ENCODE assay signal across 9 mouse cellular contexts in the genomic region with DNA sequence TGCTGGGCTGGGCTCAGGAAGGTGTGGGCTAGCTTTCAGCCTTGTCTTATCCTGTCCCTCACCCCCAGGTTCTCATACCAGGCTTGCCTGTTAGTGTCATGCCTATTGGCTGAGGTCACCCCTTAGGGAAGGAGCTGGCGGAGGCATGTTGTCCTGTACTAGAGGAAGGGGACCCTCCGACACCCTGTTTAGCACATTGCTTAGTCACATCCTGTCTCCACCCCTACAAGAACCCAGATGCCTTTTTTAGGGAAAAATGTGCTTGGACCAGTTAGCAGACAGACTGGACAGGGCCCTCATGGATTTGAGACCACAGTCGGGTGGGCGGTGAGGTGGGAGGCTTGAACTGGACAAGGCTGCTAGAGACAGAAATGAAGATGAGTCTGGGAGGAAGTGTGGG. TPM values are rescaled to one million over a fixed set of nuclear protein-coding genes. Genes with fewer than 3 reads are reported as not detected.
DNase-seq lines count a peak whose midpoint lies in the region; ATAC-seq and TF ChIP-seq lines count a peak whose summit lies in the region.
"Had no signal": no experiment of that assay in that cellular context is flagged by ENCODE, and none has a peak within 500 bp of the region (broad histone marks: within the 10 kb centered on the region; RNA-seq: fewer than 3 reads in every experiment).

No protein-coding gene starts in this region.

- no peaks in the 10 kb centered on the region for H3K9me3 ChIP-seq in midbrain, embryonic 10.5 days (replicated peaks)
- H3K9me3 ChIP-seq: neural tube, embryonic 13.5 days had no signal

- DNase-seq in T-cell, adult 2 months (ENCODE audit: low spot score), result peak; percentile 28
- peak; percentile 78 to 81 for DNase-seq in heart, postnatal 10 days
- no peak for DNase-seq in lung, adult 2 months
- no peak for DNase-seq in cerebellum, postnatal 36 days
- DNase-seq in cerebellum, adult 9-11 months, result no peak
- DNase-seq in midbrain, embryonic 10.5 days (ENCODE audit: low spot score), result no peak

- peak; percentile 18; the same call in 1 of the 2 replicates for TF ChIP-seq POLR2A in lung, adult 2 months (IDR thresholded peaks at IDR 0.05; ENCODE audit: borderline replicate concordance, extremely low read depth, low read depth, low read length)

- TF ChIP-seq CTCF in lung, adult 2 months (IDR thresholded peaks at IDR 0.05; ENCODE audit: insufficient read depth, low read length), result no peak

- H3K4me3 ChIP-seq in lung, adult 2 months (replicated peaks; ENCODE audit: extremely low read depth, low read depth, low read length), result no peak overlapping the region
- no peak overlapping the region for H3K4me3 ChIP-seq in midbrain, embryonic 10.5 days
- H3K4me3 ChIP-seq: neural tube, embryonic 13.5 days had no signal

- H3K36me3 ChIP-seq in midbrain, embryonic 10.5 days, result peaks cover 100% of the 10 kb centered on the region

- no peaks in the 10 kb centered on the region for H3K27me3 ChIP-seq in midbrain, embryonic 10.5 days (ENCODE audit: low read depth, poor library complexity, severe bottlenecking)
- H3K27me3 ChIP-seq: neural tube, embryonic 13.5 days had no signal

- WGBS in lung, adult 2 months, result 29% methylated on average over 4 of the region's 4 CpGs
- 91% methylated on average over 4 of the region's 4 CpGs for WGBS in midbrain, embryonic 10.5 days

- peak; percentile 52 for ATAC-seq in CD4-positive, CD25-positive, alpha-beta regulatory T cell, adult 4 months

- H3K27ac ChIP-seq in midbrain, embryonic 10.5 days (replicated peaks), result no peak overlapping the region
- H3K27ac ChIP-seq: neural tube, embryonic 13.5 days had no signal

- peaks cover 20% of the 10 kb centered on the region for H3K4me1 ChIP-seq in lung, adult 2 months (ENCODE audit: control insufficient read depth, insufficient read depth, low read length)
- no peaks in the 10 kb centered on the region; the same call in 1 of the 2 replicates for H3K4me1 ChIP-seq in midbrain, embryonic 10.5 days

- intact Hi-C loops in heart, postnatal 10 days (cut with DNase I), result loop anchor here (1.0 kb wide), 1 partner anchor 16 kb away; no protein-coding TSS in a partner anchor

RNA-seq across cellular contexts. Expression of gene Phyhd1, which starts 7.4 kb away (rescaled TPM):
- 1 to 10 TPM; 2.8 to 4.4 TPM for polyA plus RNA-seq in CD4-positive, CD25-positive, alpha-beta regulatory T cell, adult 4 months (2017; shearing (Covaris generic))
- 10 to 100 TPM; 26.3 to 29.3 TPM for total RNA-seq in heart, postnatal 10 days (2021)
- 16.0 and 23.9 TPM in 2 replicates for polyA plus RNA-seq in lung, adult 2 months (2012; rRNA removed)
- 2.7 and 4.7 TPM in 2 replicates for polyA plus RNA-seq in midbrain, embryonic 10.5 days (2016; fragmentation: Nextera tagmentation; extraction: Ambion mirVana)

RNA-seq across cellular contexts. Expression of gene Gm28035, which starts 18.2 kb away (rescaled TPM):
- under 1 TPM in 1 of 2 experiments, not detected in 1; 0.25 TPM for polyA plus RNA-seq in CD4-positive, CD25-positive, alpha-beta regulatory T cell, adult 4 months (2017; shearing (Covaris generic))
- total RNA-seq in heart, postnatal 10 days (2021), result 1 to 10 TPM; 1.3 to 2.7 TPM
- 11.6 and 18.8 TPM in 2 replicates for polyA plus RNA-seq in lung, adult 2 months (2012; rRNA removed)
- polyA plus RNA-seq in midbrain, embryonic 10.5 days (2016; fragmentation: Nextera tagmentation; extraction: Ambion mirVana), result 0.10 TPM in 2 replicates

RNA-seq across cellular contexts. Expression of gene Lrrc8a, which starts 21.1 kb away (rescaled TPM):
- 10 to 100 TPM; 27.2 to 36.9 TPM for polyA plus RNA-seq in CD4-positive, CD25-positive, alpha-beta regulatory T cell, adult 4 months (2017; shearing (Covaris generic))
- 10 to 100 TPM; 72.1 to 91.7 TPM for total RNA-seq in heart, postnatal 10 days (2021)
- 56.5 and 66.7 TPM in 2 replicates for polyA plus RNA-seq in lung, adult 2 months (2012; rRNA removed)
- 40.8 and 43.7 TPM in 2 replicates for polyA plus RNA-seq in midbrain, embryonic 10.5 days (2016; fragmentation: Nextera tagmentation; extraction: Ambion mirVana)

RNA-seq across cellular contexts. Expression of gene Gm28038, which starts 22.2 kb away (rescaled TPM):
- 1 to 10 TPM in 1 of 2 experiments, not detected in 1; 2.4 TPM for polyA plus RNA-seq in CD4-positive, CD25-positive, alpha-beta regulatory T cell, adult 4 months (2017; shearing (Covaris generic))
- not detected for total RNA-seq in heart, postnatal 10 days (2021)
- polyA plus RNA-seq in lung, adult 2 months (2012; rRNA removed), result not detected in 2 replicates
- polyA plus RNA-seq in midbrain, embryonic 10.5 days (2016; fragmentation: Nextera tagmentation; extraction: Ambion mirVana), result not detected in 2 replicates
- polyA plus RNA-seq: gonadal fat pad, adult 2 months; neural tube, embryonic 13.5 days had no signal

RNA-seq across cellular contexts. Expression of gene Dolk, which starts 27.5 kb away (rescaled TPM):
- polyA plus RNA-seq in CD4-positive, CD25-positive, alpha-beta regulatory T cell, adult 4 months (2017; shearing (Covaris generic)), result 10 to 100 TPM; 11.3 to 12.8 TPM
- 10 to 100 TPM; 25.9 to 28.6 TPM for total RNA-seq in heart, postnatal 10 days (2021)
- 21.1 and 22.2 TPM in 2 replicates for polyA plus RNA-seq in lung, adult 2 months (2012; rRNA removed)
- polyA plus RNA-seq in midbrain, embryonic 10.5 days (2016; fragmentation: Nextera tagmentation; extraction: Ambion mirVana), result 27.3 and 29.4 TPM in 2 replicates

Comparison
In these comparisons a context has a peak if more than half of its experiments do, and no peak if none do; other contexts are left out.
1. DNase-seq: peak in T-cell, adult 2 months (single experiment) and heart, postnatal 10 days (2 of 2); none in lung, adult 2 months (single experiment), cerebellum, postnatal 36 days (0 of 2), cerebellum, adult 9-11 months (single experiment) and midbrain, embryonic 10.5 days (single experiment).
2. RNA of gene Gm28035, which starts 18.2 kb away (polyA plus RNA-seq): 11.6 to 18.8 TPM in lung, adult 2 months; 0.25 TPM in CD4-positive, CD25-positive, alpha-beta regulatory T cell, adult 4 months and 0.10 TPM in midbrain, embryonic 10.5 days; every median in the first group is over 10 times any median in the second.